8 mouse cellular contexts compared by ENCODE assay signal in genomic region chr14:56402311-56403071, GRCm38 (mm10). TPM values are rescaled to one million over a fixed set of nuclear protein-coding genes. Genes with fewer than 3 reads are reported as not detected.
DNase-seq lines count a peak whose midpoint lies in the region; ATAC-seq and TF ChIP-seq lines count a peak whose summit lies in the region.

Gene Rnf17, plus strand, starts transcription at chr14:56402581.

- no peaks in the 10 kb centered on the region for H3K9me3 ChIP-seq in ES-E14 (ENCODE audit: control insufficient read depth, insufficient read depth, low read depth, low read length)
- H3K9me3 ChIP-seq in hindbrain, embryonic 11.5 days (ENCODE audit: control insufficient read depth, low read length), result no peaks in the 10 kb centered on the region

- peak; percentile 6 for DNase-seq in gastrocnemius, postnatal 10 days
- no peak for DNase-seq in gastrocnemius, adult 2 months
- DNase-seq in ES-E14 (ENCODE audit: low read depth, low spot score), result peak; percentile 69
- no peak for DNase-seq in hindbrain, embryonic 11.5 days (ENCODE audit: low spot score)
- DNase-seq in layer of hippocampus, postnatal 10 days (ENCODE audit: low spot score in 2 of 2), result no peak
- no peak for DNase-seq in right cerebral cortex, adult 2 months (ENCODE audit: low spot score in 2 of 2)
- no peak for DNase-seq in natural killer cell, adult 2 months (ENCODE audit: low spot score in 2 of 2)

- H3K36me3 ChIP-seq in ES-E14 (ENCODE audit: control insufficient read depth, insufficient read depth, low read length, poor library complexity, severe bottlenecking), result no peaks in the 10 kb centered on the region
- no peaks in the 10 kb centered on the region for H3K36me3 ChIP-seq in hindbrain, embryonic 11.5 days (ENCODE audit: control insufficient read depth, insufficient read depth, low read length)

- peak within 1 kb of the TSS; percentile 94 for H3K9ac ChIP-seq in ES-E14 (ENCODE audit: insufficient read depth, low read depth, low read length, poor library complexity, severe bottlenecking)
- H3K9ac ChIP-seq in hindbrain, embryonic 11.5 days (ENCODE audit: low read depth, low read length), result no peak within 1 kb of the TSS

- in situ Hi-C loops in ES-E14 (cut with MboI; ENCODE audit: low sequenced_read_pairs in 2 of 2, unreplicated experiment in 2 of 2), result loop anchor here in 1 of 2 experiments (10.0 kb wide), 1 partner anchor 62 kb away; no protein-coding TSS in a partner anchor

- H3K4me3 ChIP-seq in gastrocnemius, adult 2 months, result no peak within 1 kb of the TSS
- peak within 1 kb of the TSS; percentile 83 to 91 for H3K4me3 ChIP-seq in ES-E14 (ENCODE audit: insufficient read depth in 1 of 2, low read depth in 1 of 2, low read length in 2 of 2, poor library complexity in 1 of 2, severe bottlenecking in 1 of 2)
- no peak within 1 kb of the TSS for H3K4me3 ChIP-seq in hindbrain, embryonic 11.5 days (ENCODE audit: low read depth, low read length)

- H3K27ac ChIP-seq in gastrocnemius, adult 2 months, result no peak within 1 kb of the TSS
- peak within 1 kb of the TSS; percentile 32; the same call in 1 of the 2 replicates for H3K27ac ChIP-seq in ES-E14 (ENCODE audit: insufficient read depth, low read depth, low read length, poor library complexity, severe bottlenecking)
- H3K27ac ChIP-seq in hindbrain, embryonic 11.5 days (ENCODE audit: low read depth, low read length), result no peak within 1 kb of the TSS

- peaks cover 0 to 2% of the 10 kb centered on the region in 2 experiments; a peak in 1 of 4 replicates for H3K4me1 ChIP-seq in ES-E14 (ENCODE audit: control insufficient read depth in 2 of 2, insufficient read depth in 2 of 2, low read length in 2 of 2, poor library complexity in 1 of 2)
- H3K4me1 ChIP-seq in hindbrain, embryonic 11.5 days (replicated peaks; ENCODE audit: control insufficient read depth, insufficient read depth, low read length), result no peaks in the 10 kb centered on the region

- ATAC-seq in hindbrain, embryonic 11.5 days (ENCODE audit: low FRiP score), result no peak
- ATAC-seq in megakaryocyte-erythroid progenitor cell, adult 5-6 weeks (replicated peaks; ENCODE audit: low FRiP score, low TSS enrichment, poor library complexity, severe bottlenecking), result peak; percentile 65

- 69% methylated on average over 34 of the region's 34 CpGs for WGBS in hindbrain, embryonic 11.5 days

- peak within 1 kb of the TSS; percentile 14; the same call in 1 of the 2 replicates for H3K4me2 ChIP-seq in hindbrain, embryonic 11.5 days (replicated peaks; ENCODE audit: low read depth, low read length)

- no peak for TF ChIP-seq CTCF in gastrocnemius, adult 2 months (IDR thresholded peaks at IDR 0.05)

- intact Hi-C loops in gastrocnemius, adult 2 months (cut with DNase I), result no loop called here

- no peaks in the 10 kb centered on the region for H3K27me3 ChIP-seq in hindbrain, embryonic 11.5 days (ENCODE audit: control insufficient read depth, insufficient read depth, low read length)

TF ChIP-seq in ES-E14, 5 proteins besides CTCF, POLR2A, EP300 and RAD21:
- no peak for TF ChIP-seq ZC3H11A (IDR thresholded peaks at IDR 0.05; ENCODE audit: borderline replicate concordance, low read depth, low read length)
- peak; percentile 62; the same call in 1 of the 2 replicates for TF ChIP-seq HCFC1 (IDR thresholded peaks at IDR 0.05; ENCODE audit: borderline replicate concordance, insufficient read depth, low read length)
- 0 out of 2 replicates have a peak, but pooled peaks have one; percentile 34 for TF ChIP-seq CHD2 (IDR thresholded peaks at IDR 0.05; ENCODE audit: low read depth, low read length)
- peak; percentile 95 for TF ChIP-seq ZNF384 (IDR thresholded peaks at IDR 0.05; ENCODE audit: low read depth, low read length)

RNA-seq across cellular contexts. Expression of gene Rnf17, which starts in this region (rescaled TPM):
- total RNA-seq in gastrocnemius, postnatal 10 days (2021), result not detected
- under 1 TPM in 1 of 2 experiments, not detected in 1; 0.20 TPM for total RNA-seq in gastrocnemius, adult 2 months (2021)
- 34.0 and 50.3 TPM in 2 replicates for total RNA-seq in ES-E14 (2012; rRNA removed)
- polyA plus RNA-seq in hindbrain, embryonic 11.5 days (2014; fragmentation: Nextera tagmentation; extraction: Ambion mirVana), result 1.9 and 2.0 TPM in 2 replicates
- total RNA-seq in megakaryocyte-erythroid progenitor cell, adult 5-6 weeks (2014; fragmentation: Nextera tagmentation), result 19.2 and 19.5 TPM in 2 replicates
- total RNA-seq in megakaryocyte-erythroid progenitor cell, adult 5-6 weeks (2017), result 2.8 and 5.8 TPM in 2 replicates
- 1 to 10 TPM in 1 of 2 experiments, under 1 TPM in 1; 0.85 to 1.0 TPM for total RNA-seq in layer of hippocampus, postnatal 10 days (2021)

Comparison
In these comparisons a context has a peak if more than half of its experiments do, and no peak if none do; other contexts are left out.
1. Peak in DNase-seq in gastrocnemius, postnatal 10 days; RNA of the gene not detected or under 1 TPM.
2. H3K4me3 ChIP-seq: peak in ES-E14 (2 of 2); none in gastrocnemius, adult 2 months (single experiment) and hindbrain, embryonic 11.5 days (single experiment).